Mouse (Mus musculus): Measurements from ENCODE around the gene Ugt2b35. TPM values are rescaled to one million over a fixed set of nuclear protein-coding genes. Genes with fewer than 3 reads are reported as not detected.
"Not testable (repeated sequence)": the region's sequence is repeated elsewhere in the genome, so short reads cannot be mapped to it uniquely, and the experiment has no call there.

Gene Ugt2b35
- polyA plus RNA-seq (2015; fragmentation: Nextera tagmentation; extraction: Ambion mirVana): 0.71 and 0.87 TPM in 2 replicates

DNA sequence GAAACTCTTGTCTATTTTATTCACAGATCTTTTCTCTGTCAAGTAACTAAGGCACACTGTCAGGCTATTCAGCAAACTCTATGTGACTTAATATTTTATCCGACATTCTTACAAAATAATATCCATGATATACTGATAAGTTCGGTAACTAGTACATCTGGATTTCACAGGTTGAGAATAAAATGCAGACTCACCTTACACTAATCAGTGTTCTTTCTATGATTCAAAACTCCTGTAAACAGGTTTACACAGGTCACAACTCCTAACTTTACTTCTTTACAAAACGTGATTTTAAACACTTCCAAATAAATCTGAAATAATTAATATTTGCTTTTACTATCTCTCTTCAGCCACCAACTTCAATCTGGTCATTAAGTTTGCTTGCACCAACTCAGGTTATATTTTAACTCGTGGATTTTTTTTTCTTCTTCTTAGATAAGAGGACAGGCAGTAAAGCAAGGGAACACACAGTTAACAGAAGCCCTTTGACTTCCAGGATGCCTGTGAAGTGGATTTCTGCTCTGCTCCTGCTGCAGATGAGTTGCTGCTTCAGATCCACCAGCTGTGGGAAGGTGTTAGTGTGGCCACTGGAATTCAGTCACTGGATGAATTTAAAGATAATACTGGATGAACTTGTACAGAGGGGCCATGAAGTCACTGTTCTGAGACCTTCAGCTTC lies at the start of gene Ugt2b35:
TSS of gene Ugt2b35 (plus strand) at position 466 of the 679 bp plus-strand sequence.
- Histone ChIP-seq H3K27ac (ENCODE audit: low read length) (peak within 1 kb of the TSS; percentile 62), H3K27me3 (ENCODE audit: control insufficient read depth, insufficient read depth, low read length) (no peaks in the 10 kb centered on the region), H3K4me2 (ENCODE audit: low read depth, low read length) (peak within 1 kb of the TSS; percentile 35; the same call in 1 of the 2 replicates), H3K9ac (ENCODE audit: low read length) (no peak within 1 kb of the TSS; the same call in 1 of the 2 replicates), H3K9me3 (replicated peaks; ENCODE audit: control insufficient read depth, low read length) (no peaks in the 10 kb centered on the region), H3K36me3 (ENCODE audit: control insufficient read depth, insufficient read depth, low read length) (no peaks in the 10 kb centered on the region), H3K4me1 (ENCODE audit: control insufficient read depth, insufficient read depth, low read length) (no peaks in the 10 kb centered on the region), H3K4me3 (replicated peaks; ENCODE audit: low read length) (peak within 1 kb of the TSS; percentile 25)
- WGBS: 54% methylated on average over 4 of the region's 4 CpGs
- no peak; the same call in 1 of the 2 replicates for ATAC-seq (ENCODE audit: insufficient read depth, low FRiP score)

DNA sequence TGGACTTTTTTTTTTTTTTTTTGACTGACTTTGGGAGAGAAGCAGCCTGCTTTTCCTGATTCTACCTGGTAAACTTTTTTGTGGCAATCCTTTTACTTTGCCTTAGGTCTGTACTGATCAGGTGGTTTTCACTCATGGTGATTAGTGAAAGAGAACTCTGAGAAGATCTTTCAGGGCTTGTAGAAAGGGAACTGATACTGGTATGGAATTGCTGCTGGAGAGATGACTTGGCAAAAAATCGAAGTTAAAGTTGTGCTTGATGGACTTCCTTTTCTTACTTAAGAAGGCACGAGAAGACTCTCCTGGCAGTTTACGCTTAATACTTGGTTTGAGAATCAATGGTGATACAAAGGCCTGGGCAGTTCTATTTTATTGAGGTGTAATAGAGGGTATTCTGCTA lies 40.2 kb upstream of the Ugt2b35 start:
- H3K27ac ChIP-seq (ENCODE audit: low read length): peak overlapping the region; percentile 44; the same call in 1 of the 2 replicates
- no peaks in the 10 kb centered on the region for H3K4me1 ChIP-seq (ENCODE audit: control insufficient read depth, insufficient read depth, low read length)
- no peak overlapping the region for H3K4me2 ChIP-seq (ENCODE audit: low read depth, low read length)
- no peak overlapping the region for H3K9ac ChIP-seq (ENCODE audit: low read length)
- H3K4me3 ChIP-seq (replicated peaks; ENCODE audit: low read length): no peak overlapping the region
- ATAC-seq (ENCODE audit: insufficient read depth, low FRiP score): no peak
- no peaks in the 10 kb centered on the region for H3K36me3 ChIP-seq (ENCODE audit: control insufficient read depth, insufficient read depth, low read length)
- 81% methylated on average over 3 of the region's 3 CpGs for WGBS
- H3K9me3 ChIP-seq (replicated peaks; ENCODE audit: control insufficient read depth, low read length): no peaks in the 10 kb centered on the region
- no peaks in the 10 kb centered on the region for H3K27me3 ChIP-seq (ENCODE audit: control insufficient read depth, insufficient read depth, low read length)

DNA sequence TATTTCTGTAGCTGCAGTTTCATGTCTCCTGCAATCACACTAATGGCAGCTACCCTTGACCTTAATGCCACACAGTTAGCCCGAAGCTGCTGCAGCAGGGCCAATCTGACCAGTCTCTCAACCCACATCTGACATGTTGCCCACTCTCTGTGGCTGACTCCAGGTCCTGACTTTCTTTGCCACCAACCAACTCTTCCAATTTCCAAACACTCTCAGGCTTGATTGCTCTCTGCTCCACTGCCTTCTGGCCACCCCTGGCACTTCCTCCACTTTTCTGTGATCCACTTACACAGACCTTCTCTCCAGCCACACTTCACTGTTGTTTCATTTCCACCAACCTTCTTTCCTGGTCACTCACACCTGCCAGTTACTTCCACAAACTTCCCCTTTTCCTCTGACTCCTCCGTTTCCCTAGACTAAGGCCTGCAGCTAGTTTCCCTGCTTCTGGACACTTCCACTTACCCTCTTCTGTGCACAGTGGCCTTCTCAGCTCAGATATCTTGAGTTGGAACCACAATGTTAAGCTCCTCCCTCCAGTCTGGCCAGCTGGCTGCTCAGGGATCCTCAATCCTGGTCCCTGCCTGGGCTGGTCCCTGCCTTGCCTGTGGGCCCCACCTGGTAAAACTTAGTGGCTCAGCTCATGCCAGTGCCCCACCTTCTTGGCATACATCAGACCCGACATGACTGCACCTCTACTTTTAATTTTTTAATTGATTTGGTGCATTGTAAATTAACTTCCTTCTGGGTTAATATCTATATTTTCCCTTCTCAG lies 38.9 kb upstream of the Ugt2b35 start:
- Histone ChIP-seq H3K9me3 (replicated peaks; ENCODE audit: control insufficient read depth, low read length) (no peaks in the 10 kb centered on the region), H3K27ac (ENCODE audit: low read length) (no peak overlapping the region), H3K36me3 (ENCODE audit: control insufficient read depth, insufficient read depth, low read length) (no peaks in the 10 kb centered on the region), H3K4me1 (ENCODE audit: control insufficient read depth, insufficient read depth, low read length) (no peaks in the 10 kb centered on the region), H3K4me2 (ENCODE audit: low read depth, low read length) (no peak overlapping the region), H3K4me3 (replicated peaks; ENCODE audit: low read length) (no peak overlapping the region), H3K27me3 (ENCODE audit: control insufficient read depth, insufficient read depth, low read length) (no peaks in the 10 kb centered on the region), H3K9ac (ENCODE audit: low read length) (no peak overlapping the region)
- peak; percentile 50; the same call in 1 of the 2 replicates for ATAC-seq (ENCODE audit: insufficient read depth, low FRiP score)
- WGBS: 55% methylated on average over 3 of the region's 3 CpGs

DNA sequence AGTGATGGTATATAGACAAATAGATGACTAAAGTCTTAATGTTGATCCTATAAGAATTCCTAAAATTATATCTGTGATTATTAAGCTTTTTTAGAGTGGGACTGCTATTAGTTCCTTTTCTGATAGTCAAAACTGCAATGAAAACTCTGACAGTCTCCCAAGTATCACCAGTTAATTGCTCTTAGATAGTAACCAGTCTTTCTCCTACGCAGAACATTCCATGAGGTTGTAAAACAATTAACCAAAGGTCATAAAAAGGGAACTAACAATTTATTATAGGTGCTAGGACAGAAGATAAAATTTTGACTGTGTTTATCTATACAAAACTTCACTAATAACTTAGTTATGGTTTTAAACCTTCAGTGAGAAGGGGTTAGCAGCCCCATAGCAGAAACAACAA lies 37.8 kb upstream of the Ugt2b35 start:
- not testable (repeated sequence) for H3K4me1 ChIP-seq (ENCODE audit: control insufficient read depth, insufficient read depth, low read length); H3K36me3 ChIP-seq (ENCODE audit: control insufficient read depth, insufficient read depth, low read length); H3K9me3 ChIP-seq (replicated peaks; ENCODE audit: control insufficient read depth, low read length); H3K27ac ChIP-seq (ENCODE audit: low read length); H3K4me3 ChIP-seq (replicated peaks; ENCODE audit: low read length); H3K4me2 ChIP-seq (ENCODE audit: low read depth, low read length); ATAC-seq (ENCODE audit: insufficient read depth, low FRiP score); H3K9ac ChIP-seq (ENCODE audit: low read length); H3K27me3 ChIP-seq (ENCODE audit: control insufficient read depth, insufficient read depth, low read length)
- 38% methylated on average over 1 of the region's 1 CpGs for WGBS

DNA sequence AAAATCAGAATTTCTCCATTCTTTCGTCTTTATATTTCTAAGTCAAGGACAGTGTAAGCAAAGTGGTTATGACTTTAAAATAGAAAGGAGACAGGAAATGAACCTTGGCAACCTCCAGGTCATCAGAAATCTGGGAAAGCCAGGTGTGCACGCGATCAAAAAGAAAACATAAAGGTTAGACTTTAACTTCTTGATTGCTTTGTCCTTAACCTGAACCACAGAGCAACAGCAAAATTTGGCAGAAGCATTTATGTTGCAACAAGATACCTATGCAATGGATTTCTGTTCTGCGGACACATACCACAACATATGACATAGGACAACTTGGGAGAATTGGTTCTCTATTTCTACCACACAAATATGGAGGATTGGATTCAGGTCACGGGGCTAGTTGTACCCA lies 33.4 kb upstream of the Ugt2b35 start:
- not testable (repeated sequence) for H3K27ac ChIP-seq (ENCODE audit: low read length); H3K9ac ChIP-seq (ENCODE audit: low read length); H3K36me3 ChIP-seq (ENCODE audit: control insufficient read depth, insufficient read depth, low read length); H3K27me3 ChIP-seq (ENCODE audit: control insufficient read depth, insufficient read depth, low read length); H3K4me3 ChIP-seq (replicated peaks; ENCODE audit: low read length); H3K4me2 ChIP-seq (ENCODE audit: low read depth, low read length); ATAC-seq (ENCODE audit: insufficient read depth, low FRiP score); H3K9me3 ChIP-seq (replicated peaks; ENCODE audit: control insufficient read depth, low read length); H3K4me1 ChIP-seq (ENCODE audit: control insufficient read depth, insufficient read depth, low read length)
- WGBS: 87% methylated on average over 5 of the region's 5 CpGs

DNA sequence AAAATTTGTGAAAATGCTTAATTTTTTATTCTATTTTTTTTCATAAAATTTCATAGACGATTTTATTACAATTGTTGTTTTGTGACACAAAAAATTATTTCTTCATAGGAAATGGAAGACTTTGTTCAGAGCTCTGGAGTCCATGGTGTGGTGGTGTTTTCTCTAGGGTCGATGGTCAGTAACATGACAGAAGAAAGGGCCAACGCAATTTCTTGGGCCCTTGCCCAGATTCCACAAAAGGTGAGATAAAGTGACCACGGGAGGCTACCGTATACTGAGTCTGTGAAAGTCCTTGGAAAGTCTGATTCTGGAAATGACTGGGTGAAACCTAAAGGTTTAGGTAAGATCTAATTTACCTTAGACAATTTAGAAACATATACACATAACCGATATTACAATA lies 4.1 kb downstream of the Ugt2b35 start:
- Histone ChIP-seq H3K4me1 (ENCODE audit: control insufficient read depth, insufficient read depth, low read length) (no peaks in the 10 kb centered on the region), H3K27ac (ENCODE audit: low read length) (no peak overlapping the region), H3K4me2 (ENCODE audit: low read depth, low read length) (no peak overlapping the region), H3K9me3 (replicated peaks; ENCODE audit: control insufficient read depth, low read length) (no peaks in the 10 kb centered on the region), H3K36me3 (ENCODE audit: control insufficient read depth, insufficient read depth, low read length) (no peaks in the 10 kb centered on the region), H3K4me3 (replicated peaks; ENCODE audit: low read length) (no peak overlapping the region), H3K9ac (ENCODE audit: low read length) (no peak overlapping the region), H3K27me3 (ENCODE audit: control insufficient read depth, insufficient read depth, low read length) (no peaks in the 10 kb centered on the region)
- no peak for ATAC-seq (ENCODE audit: insufficient read depth, low FRiP score)
- WGBS: 76% methylated on average over 6 of the region's 6 CpGs

DNA sequence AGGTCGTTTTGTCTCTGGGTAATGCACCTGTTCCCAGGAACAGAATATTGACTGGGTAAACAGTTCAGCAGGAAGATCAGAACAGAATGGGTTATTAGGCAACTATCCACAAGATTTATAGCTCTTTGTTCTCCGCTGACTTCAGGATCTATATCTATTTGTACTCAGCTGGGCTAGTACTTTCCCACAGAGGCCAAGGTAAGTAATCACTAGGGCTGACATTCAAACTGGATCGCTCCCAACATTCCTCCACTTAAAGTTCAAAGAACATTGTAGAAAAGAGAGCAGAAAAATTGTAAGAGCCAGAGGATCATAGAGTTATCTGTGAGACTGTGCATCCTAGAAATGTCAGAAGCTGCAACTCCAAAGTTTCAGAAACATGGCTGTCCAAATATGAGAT lies 14.8 kb downstream of the Ugt2b35 start:
- ATAC-seq (ENCODE audit: insufficient read depth, low FRiP score): no peak; the same call in 1 of the 2 replicates
- Histone ChIP-seq H3K4me2 (ENCODE audit: low read depth, low read length) (no peak overlapping the region), H3K9ac (ENCODE audit: low read length) (no peak overlapping the region), H3K4me3 (replicated peaks; ENCODE audit: low read length) (no peak overlapping the region), H3K9me3 (replicated peaks; ENCODE audit: control insufficient read depth, low read length) (no peaks in the 10 kb centered on the region), H3K27me3 (ENCODE audit: control insufficient read depth, insufficient read depth, low read length) (no peaks in the 10 kb centered on the region), H3K36me3 (ENCODE audit: control insufficient read depth, insufficient read depth, low read length) (no peaks in the 10 kb centered on the region), H3K4me1 (ENCODE audit: control insufficient read depth, insufficient read depth, low read length) (no peaks in the 10 kb centered on the region), H3K27ac (ENCODE audit: low read length) (no peak overlapping the region)
- 50% methylated on average over 3 of the region's 3 CpGs for WGBS

DNA sequence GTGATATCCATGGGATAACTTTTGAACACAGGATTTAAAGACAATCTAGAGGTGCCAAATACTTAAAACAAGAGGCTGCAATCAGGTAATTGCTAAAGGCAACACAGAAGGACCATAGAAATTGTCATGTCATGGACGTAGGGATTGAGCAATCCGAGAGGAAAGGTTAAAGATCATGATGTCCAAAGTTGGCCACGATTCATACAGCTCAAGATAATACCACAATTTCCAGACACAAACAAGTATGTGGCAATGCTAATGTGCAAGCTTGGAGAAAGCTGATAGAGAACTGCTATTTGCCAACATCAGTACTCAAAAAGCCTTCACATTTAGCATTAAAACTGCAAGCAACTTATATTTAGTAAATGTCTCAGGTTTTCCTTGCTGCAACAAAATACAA lies 26.7 kb downstream of the Ugt2b35 start:
- Histone ChIP-seq H3K27ac (ENCODE audit: low read length) (no peak overlapping the region), H3K27me3 (ENCODE audit: control insufficient read depth, insufficient read depth, low read length) (no peaks in the 10 kb centered on the region), H3K4me1 (ENCODE audit: control insufficient read depth, insufficient read depth, low read length) (no peaks in the 10 kb centered on the region), H3K4me2 (ENCODE audit: low read depth, low read length) (no peak overlapping the region), H3K9me3 (replicated peaks; ENCODE audit: control insufficient read depth, low read length) (no peaks in the 10 kb centered on the region), H3K36me3 (ENCODE audit: control insufficient read depth, insufficient read depth, low read length) (no peaks in the 10 kb centered on the region), H3K9ac (ENCODE audit: low read length) (no peak overlapping the region), H3K4me3 (replicated peaks; ENCODE audit: low read length) (no peak overlapping the region)
- ATAC-seq (ENCODE audit: insufficient read depth, low FRiP score): no peak
- 75% methylated on average over 3 of the region's 3 CpGs for WGBS

DNA sequence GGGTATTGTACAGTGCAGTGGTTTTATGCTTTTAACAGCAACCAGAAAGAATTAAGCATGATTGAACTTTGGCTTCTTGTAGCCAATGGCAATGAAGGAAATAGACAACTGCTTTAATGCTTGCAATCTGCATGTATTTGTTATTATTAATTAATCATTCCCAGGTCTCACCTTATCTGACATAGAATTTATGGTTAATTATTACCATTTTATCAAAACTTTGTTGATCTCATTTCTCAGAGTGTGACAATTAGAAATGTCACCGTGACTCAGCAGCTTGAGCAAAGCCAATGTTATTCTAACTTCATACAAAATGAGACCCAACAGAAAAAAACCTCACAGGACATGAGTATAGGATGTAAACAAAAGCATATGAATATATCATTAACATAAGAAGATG lies 30.0 kb downstream of the Ugt2b35 start:
- H3K27ac ChIP-seq (ENCODE audit: low read length): no peak overlapping the region

More for the DNA sequence above, 30.0 kb downstream of the Ugt2b35 start:
- no peak overlapping the region for H3K4me2 ChIP-seq (ENCODE audit: low read depth, low read length)
- H3K4me1 ChIP-seq (ENCODE audit: control insufficient read depth, insufficient read depth, low read length): no peaks in the 10 kb centered on the region
- WGBS: 60% methylated on average over 1 of the region's 1 CpGs
- no peak for ATAC-seq (ENCODE audit: insufficient read depth, low FRiP score)
- no peaks in the 10 kb centered on the region for H3K36me3 ChIP-seq (ENCODE audit: control insufficient read depth, insufficient read depth, low read length)
- no peaks in the 10 kb centered on the region for H3K9me3 ChIP-seq (replicated peaks; ENCODE audit: control insufficient read depth, low read length)
- H3K27me3 ChIP-seq (ENCODE audit: control insufficient read depth, insufficient read depth, low read length): no peaks in the 10 kb centered on the region
- no peak overlapping the region for H3K4me3 ChIP-seq (replicated peaks; ENCODE audit: low read length)
- no peak overlapping the region for H3K9ac ChIP-seq (ENCODE audit: low read length)

All from stomach, embryonic 16.5 days (tissue).